Mouse (Mus musculus): Measurements from ENCODE around the gene Pgrmc1.
A peak's percentile ranks its signal among the peaks of the same experiment; 100 is the strongest.
"Not testable (repeated sequence)": the region's sequence is repeated elsewhere in the genome, so short reads cannot be mapped to it uniquely, and the experiment has no call there.

The Pgrmc1 gene

GRCm38 (mm10) chrX:36597707-36598389 is at the start of gene Pgrmc1:
Gene Pgrmc1 (plus strand): TSS chrX:36598206.
- H3K4me1 ChIP-seq (replicated peaks; ENCODE audit: low read depth, low read length), result peaks cover 26% of the 10 kb centered on the region
- H3K4me3 ChIP-seq (replicated peaks; ENCODE audit: low read length), result peak within 1 kb of the TSS; percentile 86

GRCm38 (mm10) chrX:36548798-36549197 is 49.2 kb upstream of the Pgrmc1 start:
- H3K9me3 ChIP-seq (ENCODE audit: low read length), result no peaks in the 10 kb centered on the region
- H3K36me3 ChIP-seq (ENCODE audit: insufficient read depth, low read length), result no peaks in the 10 kb centered on the region
- no peak overlapping the region for H3K4me3 ChIP-seq (replicated peaks; ENCODE audit: low read length)
- H3K4me1 ChIP-seq (replicated peaks; ENCODE audit: low read depth, low read length), result 0 out of 2 replicates have a peak, but pooled peaks cover 4% of the 10 kb centered on the region
- H3K27me3 ChIP-seq (ENCODE audit: insufficient read depth, low read length), result no peaks in the 10 kb centered on the region
- no peak for TF ChIP-seq CTCF (conservative IDR thresholded peaks at IDR 0.05; ENCODE audit: low read length)
- TF ChIP-seq POU5F1 (IDR thresholded peaks at IDR 0.05; ENCODE audit: borderline replicate concordance, low read length), result no peak
- TF ChIP-seq NANOG (IDR thresholded peaks at IDR 0.05; ENCODE audit: borderline replicate concordance, low read length), result no peak

More at GRCm38 (mm10) chrX:36597707-36598389, at the start of gene Pgrmc1:
- H3K9me3 ChIP-seq (ENCODE audit: low read length), result no peaks in the 10 kb centered on the region
- H3K27me3 ChIP-seq (ENCODE audit: insufficient read depth, low read length), result no peaks in the 10 kb centered on the region
- TF ChIP-seq POU5F1 (IDR thresholded peaks at IDR 0.05; ENCODE audit: borderline replicate concordance, low read length), result no peak
- no peak for TF ChIP-seq NANOG (IDR thresholded peaks at IDR 0.05; ENCODE audit: borderline replicate concordance, low read length)
- TF ChIP-seq CTCF (conservative IDR thresholded peaks at IDR 0.05; ENCODE audit: low read length), result no peak
- peaks cover 26% of the 10 kb centered on the region for H3K36me3 ChIP-seq (ENCODE audit: insufficient read depth, low read length)

GRCm38 (mm10) chrX:36550906-36551305 is 47.1 kb upstream of the Pgrmc1 start:
- Histone ChIP-seq H3K36me3 (ENCODE audit: insufficient read depth, low read length) (no peaks in the 10 kb centered on the region), H3K4me1 (replicated peaks; ENCODE audit: low read depth, low read length) (0 out of 2 replicates have a peak, but pooled peaks cover 4% of the 10 kb centered on the region), H3K4me3 (replicated peaks; ENCODE audit: low read length) (no peak overlapping the region), H3K9me3 (ENCODE audit: low read length) (no peaks in the 10 kb centered on the region), H3K27me3 (ENCODE audit: insufficient read depth, low read length) (no peaks in the 10 kb centered on the region)
- TF ChIP-seq CTCF (conservative IDR thresholded peaks at IDR 0.05; ENCODE audit: low read length) (no peak), POU5F1 (IDR thresholded peaks at IDR 0.05; ENCODE audit: borderline replicate concordance, low read length) (no peak), NANOG (IDR thresholded peaks at IDR 0.05; ENCODE audit: borderline replicate concordance, low read length) (no peak)

- H3K4me1 ChIP-seq (replicated peaks; ENCODE audit: low read depth, low read length), result 0 out of 2 replicates have a peak, but pooled peaks cover 4% of the 10 kb centered on the region
- no peaks in the 10 kb centered on the region for H3K27me3 ChIP-seq (ENCODE audit: insufficient read depth, low read length)
- H3K4me3 ChIP-seq (replicated peaks; ENCODE audit: low read length), result no peak overlapping the region
- H3K9me3 ChIP-seq (ENCODE audit: low read length), result no peaks in the 10 kb centered on the region
- TF ChIP-seq POU5F1 (IDR thresholded peaks at IDR 0.05; ENCODE audit: borderline replicate concordance, low read length) (no peak), NANOG (IDR thresholded peaks at IDR 0.05; ENCODE audit: borderline replicate concordance, low read length) (no peak), CTCF (conservative IDR thresholded peaks at IDR 0.05; ENCODE audit: low read length) (no peak)
- no peaks in the 10 kb centered on the region for H3K36me3 ChIP-seq (ENCODE audit: insufficient read depth, low read length)
These were observed 46.7 kb upstream of the Pgrmc1 start for GRCm38 (mm10) chrX:36551351-36551750.

- no peaks in the 10 kb centered on the region for H3K27me3 ChIP-seq (ENCODE audit: insufficient read depth, low read length)
- TF ChIP-seq POU5F1 (IDR thresholded peaks at IDR 0.05; ENCODE audit: borderline replicate concordance, low read length), result no peak
- TF ChIP-seq CTCF (conservative IDR thresholded peaks at IDR 0.05; ENCODE audit: low read length), result no peak
- no peak for TF ChIP-seq NANOG (IDR thresholded peaks at IDR 0.05; ENCODE audit: borderline replicate concordance, low read length)
- H3K9me3 ChIP-seq (ENCODE audit: low read length), result no peaks in the 10 kb centered on the region
- H3K4me1 ChIP-seq (replicated peaks; ENCODE audit: low read depth, low read length), result 0 out of 2 replicates have a peak, but pooled peaks cover 4% of the 10 kb centered on the region
- H3K36me3 ChIP-seq (ENCODE audit: insufficient read depth, low read length), result no peaks in the 10 kb centered on the region
- no peak overlapping the region for H3K4me3 ChIP-seq (replicated peaks; ENCODE audit: low read length)
These were observed 45.9 kb upstream of the Pgrmc1 start for GRCm38 (mm10) chrX:36552055-36552587.

GRCm38 (mm10) chrX:36552715-36553114 is 45.3 kb upstream of the Pgrmc1 start:
- Histone ChIP-seq H3K4me1 (replicated peaks; ENCODE audit: low read depth, low read length) (0 out of 2 replicates have a peak, but pooled peaks cover 4% of the 10 kb centered on the region), H3K27me3 (ENCODE audit: insufficient read depth, low read length) (no peaks in the 10 kb centered on the region), H3K36me3 (ENCODE audit: insufficient read depth, low read length) (no peaks in the 10 kb centered on the region), H3K4me3 (replicated peaks; ENCODE audit: low read length) (no peak overlapping the region), H3K9me3 (ENCODE audit: low read length) (no peaks in the 10 kb centered on the region)
- TF ChIP-seq CTCF (conservative IDR thresholded peaks at IDR 0.05; ENCODE audit: low read length) (no peak), NANOG (IDR thresholded peaks at IDR 0.05; ENCODE audit: borderline replicate concordance, low read length) (no peak), POU5F1 (IDR thresholded peaks at IDR 0.05; ENCODE audit: borderline replicate concordance, low read length) (no peak)

GRCm38 (mm10) chrX:36555196-36555595 is 42.8 kb upstream of the Pgrmc1 start:
- not testable (repeated sequence) for H3K27me3 ChIP-seq (ENCODE audit: insufficient read depth, low read length); H3K36me3 ChIP-seq (ENCODE audit: insufficient read depth, low read length); H3K4me1 ChIP-seq (replicated peaks; ENCODE audit: low read depth, low read length); H3K4me3 ChIP-seq (replicated peaks; ENCODE audit: low read length); H3K9me3 ChIP-seq (ENCODE audit: low read length)

- TF ChIP-seq CTCF (conservative IDR thresholded peaks at IDR 0.05; ENCODE audit: low read length), result no peak
- no peak for TF ChIP-seq NANOG (IDR thresholded peaks at IDR 0.05; ENCODE audit: borderline replicate concordance, low read length)
- no peak for TF ChIP-seq POU5F1 (IDR thresholded peaks at IDR 0.05; ENCODE audit: borderline replicate concordance, low read length)
- H3K9me3 ChIP-seq (ENCODE audit: low read length), result no peaks in the 10 kb centered on the region
- no peaks in the 10 kb centered on the region for H3K27me3 ChIP-seq (ENCODE audit: insufficient read depth, low read length)
- no peaks in the 10 kb centered on the region for H3K36me3 ChIP-seq (ENCODE audit: insufficient read depth, low read length)
- H3K4me3 ChIP-seq (replicated peaks; ENCODE audit: low read length), result no peak overlapping the region
- H3K4me1 ChIP-seq (replicated peaks; ENCODE audit: low read depth, low read length), result no peaks in the 10 kb centered on the region
These were observed 37.8 kb upstream of the Pgrmc1 start for GRCm38 (mm10) chrX:36560170-36560569.

- TF ChIP-seq CTCF (conservative IDR thresholded peaks at IDR 0.05; ENCODE audit: low read length), result peak; percentile 59
- TF ChIP-seq NANOG (IDR thresholded peaks at IDR 0.05; ENCODE audit: borderline replicate concordance, low read length), result no peak
- Histone ChIP-seq H3K27me3 (ENCODE audit: insufficient read depth, low read length) (no peaks in the 10 kb centered on the region), H3K9me3 (ENCODE audit: low read length) (no peaks in the 10 kb centered on the region), H3K4me3 (replicated peaks; ENCODE audit: low read length) (no peak overlapping the region), H3K36me3 (ENCODE audit: insufficient read depth, low read length) (no peaks in the 10 kb centered on the region), H3K4me1 (replicated peaks; ENCODE audit: low read depth, low read length) (no peaks in the 10 kb centered on the region)
These were observed 36.4 kb upstream of the Pgrmc1 start for GRCm38 (mm10) chrX:36561650-36562049.

Measured in E14TG2a.4 (cell line).